Mouse (Mus musculus) layer of hippocampus, adult 8-10 months (tissue): ENCODE data around the gene Gxylt2. TPM values are rescaled to one million over a fixed set of nuclear protein-coding genes. Genes with fewer than 3 reads are reported as not detected.

ENCODE experiments used
- DNase-seq, 2 experiments: peaks; one replicate each; pipeline ENCODE4 v3.0.0; 2022; ENCODE audit warnings: low spot score in 2 of 2
- total RNA-seq, 4 experiments: library from RNA; stranded (reverse); gene quantifications; 2 replicates each; pipeline ENCODE4 v1.2.4; 2022

Gene Gxylt2
- total RNA-seq, 4 experiments from 2014 or later, result 1.9 to 2.5 (median 2.0) TPM

GRCm38 (mm10) chr6:100848682-100849375 is 144.3 kb downstream of the Gxylt2 start:
- no peak for DNase-seq

GRCm38 (mm10) chr6:100850671-100851081 is 146.1 kb downstream of the Gxylt2 start:
- no peak for DNase-seq

DNA sequence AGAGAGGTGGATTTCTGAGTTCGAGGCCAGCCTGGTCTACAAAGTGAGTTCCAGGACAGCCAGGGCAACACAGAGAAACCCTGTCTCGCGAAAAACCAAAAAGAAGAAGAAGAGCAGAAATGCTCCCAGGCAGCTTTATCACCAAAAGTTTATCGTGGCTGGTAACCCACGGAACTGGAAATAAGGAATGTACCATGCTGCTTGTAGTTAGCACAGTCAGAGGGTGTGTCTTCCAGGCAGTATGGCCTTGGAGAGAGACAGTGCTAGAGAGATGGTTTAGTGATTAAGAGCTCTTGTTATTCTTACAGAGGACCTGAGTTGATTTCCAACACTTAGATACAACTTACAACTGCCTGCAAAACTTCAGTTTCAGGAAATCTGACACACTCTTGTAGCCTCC is 146.5 kb downstream of the Gxylt2 start:
- DNase-seq, result no peak

Other genes with a start within 250 kb of the Gxylt2 start
- 1 to 10 TPM; 4.5 to 6.7 (median 5.6) TPM for gene Shq1, start 33.6 kb upstream of the Gxylt2 start, total RNA-seq
- gene Ppp4r2, start 128.9 kb downstream of the Gxylt2 start, total RNA-seq, result 10 to 100 TPM; 69.0 to 88.8 (median 78.9) TPM